Mouse (Mus musculus): ENCODE results near the gene Usp5. TPM values are rescaled to one million over a fixed set of nuclear protein-coding genes. Genes with fewer than 3 reads are reported as not detected.
A peak's percentile ranks its signal among the peaks of the same experiment; 100 is the strongest.

Gene Usp5
- polyA plus RNA-seq, 1 experiment from 2014 or later: 214 TPM

- H3K27me3 ChIP-seq (ENCODE audit: poor library complexity, severe bottlenecking): peaks cover 61% of the 10 kb centered on the region
- peaks cover 82% of the 10 kb centered on the region for H3K4me1 ChIP-seq
- H3K36me3 ChIP-seq (replicated peaks): peaks cover 22% of the 10 kb centered on the region
- H3K9me3 ChIP-seq: no peaks in the 10 kb centered on the region
- peak overlapping the region; percentile 98; the same call in 1 of the 2 replicates for H3K27ac ChIP-seq
- DNase-seq (ENCODE audit: extremely low spot score, low spot score): no peak
- 83% methylated on average over 28 of the region's 28 CpGs for WGBS
- H3K4me3 ChIP-seq: peak overlapping the region; percentile 87
Measured at GRCm38 (mm10) chr6:124858561-124859318, 29.5 kb upstream of the Usp5 start.

GRCm38 (mm10) chr6:124857840-124858530 is 28.7 kb upstream of the Usp5 start:
- 25% methylated on average over 26 of the region's 26 CpGs for WGBS
- Histone ChIP-seq H3K27me3 (ENCODE audit: poor library complexity, severe bottlenecking) (peaks cover 57% of the 10 kb centered on the region), H3K36me3 (replicated peaks) (peaks cover 30% of the 10 kb centered on the region), H3K9me3 (no peaks in the 10 kb centered on the region), H3K4me3 (peak overlapping the region; percentile 87), H3K27ac (peak overlapping the region; percentile 98), H3K4me1 (peaks cover 75% of the 10 kb centered on the region)
- peak; percentile 31 for DNase-seq (ENCODE audit: extremely low spot score, low spot score)

- under 1% methylated on average over 86 of the region's 86 CpGs for WGBS
- Histone ChIP-seq H3K4me1 (peaks cover 67% of the 10 kb centered on the region), H3K27ac (peak within 1 kb of the TSS; percentile 98), H3K4me3 (peak within 1 kb of the TSS; percentile 87), H3K9me3 (no peaks in the 10 kb centered on the region), H3K27me3 (ENCODE audit: poor library complexity, severe bottlenecking) (peaks cover 49% of the 10 kb centered on the region), H3K36me3 (replicated peaks) (peaks cover 35% of the 10 kb centered on the region)
- peak; percentile 89 for DNase-seq (ENCODE audit: extremely low spot score, low spot score)
Measured at GRCm38 (mm10) chr6:124856916-124857839, 27.9 kb upstream of the Usp5 start, which contains the start of gene P3h3. P3h3 (minus strand) TSS chr6:124857752.

DNA sequence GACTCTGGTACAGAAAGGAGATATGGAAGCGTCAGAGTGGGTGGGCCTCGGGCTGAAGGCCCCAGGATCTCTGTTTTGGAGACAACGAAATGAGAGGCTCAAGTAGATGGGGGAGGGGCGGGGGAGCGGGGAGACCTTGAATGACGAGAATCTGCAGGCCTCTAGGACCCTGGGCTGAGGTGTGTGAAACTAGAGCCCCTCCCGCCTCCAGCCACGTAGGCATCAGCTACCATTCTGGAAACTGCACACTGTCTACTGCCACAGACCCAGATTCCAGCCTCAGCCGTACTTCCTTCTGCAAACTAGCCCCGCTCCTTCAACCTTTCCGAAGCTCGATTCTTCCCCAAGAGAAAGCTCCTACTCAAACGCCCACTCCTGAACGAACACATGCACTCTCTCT is 27.0 kb upstream of the Usp5 start:
- Histone ChIP-seq H3K27ac (peak overlapping the region; percentile 98), H3K36me3 (replicated peaks) (peaks cover 34% of the 10 kb centered on the region), H3K4me1 (peaks cover 58% of the 10 kb centered on the region), H3K27me3 (ENCODE audit: poor library complexity, severe bottlenecking) (peaks cover 42% of the 10 kb centered on the region), H3K9me3 (no peaks in the 10 kb centered on the region), H3K4me3 (peak overlapping the region; percentile 87)
- 7% methylated on average over 14 of the region's 14 CpGs for WGBS
- peak; percentile 57 for DNase-seq (ENCODE audit: extremely low spot score, low spot score)

DNA sequence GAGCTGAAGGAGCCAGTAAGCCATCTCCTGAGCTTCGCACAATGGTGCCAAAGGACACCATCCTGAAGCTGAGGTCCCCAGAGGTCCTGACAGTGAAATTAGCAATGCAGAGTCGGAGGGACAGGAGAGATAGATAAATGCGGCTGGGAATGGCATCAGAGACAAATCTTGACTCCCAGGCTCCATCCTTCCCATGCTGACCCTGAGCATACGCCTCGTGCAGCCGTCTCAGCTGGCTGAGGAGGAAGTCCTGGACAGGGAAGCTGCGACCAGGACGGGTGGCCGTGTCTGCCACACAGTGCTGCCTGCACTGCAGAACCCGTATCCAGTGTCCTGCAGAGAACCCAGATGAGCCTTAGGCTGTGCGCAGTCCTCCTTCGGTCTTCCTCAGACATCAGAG is 25.4 kb upstream of the Usp5 start:
- Histone ChIP-seq H3K9me3 (no peaks in the 10 kb centered on the region), H3K4me1 (peaks cover 41% of the 10 kb centered on the region), H3K27me3 (ENCODE audit: poor library complexity, severe bottlenecking) (peaks cover 25% of the 10 kb centered on the region), H3K27ac (no peak overlapping the region), H3K4me3 (no peak overlapping the region), H3K36me3 (replicated peaks) (peaks cover 38% of the 10 kb centered on the region)
- 76% methylated on average over 12 of the region's 12 CpGs for WGBS
- no peak for DNase-seq (ENCODE audit: extremely low spot score, low spot score)

DNA sequence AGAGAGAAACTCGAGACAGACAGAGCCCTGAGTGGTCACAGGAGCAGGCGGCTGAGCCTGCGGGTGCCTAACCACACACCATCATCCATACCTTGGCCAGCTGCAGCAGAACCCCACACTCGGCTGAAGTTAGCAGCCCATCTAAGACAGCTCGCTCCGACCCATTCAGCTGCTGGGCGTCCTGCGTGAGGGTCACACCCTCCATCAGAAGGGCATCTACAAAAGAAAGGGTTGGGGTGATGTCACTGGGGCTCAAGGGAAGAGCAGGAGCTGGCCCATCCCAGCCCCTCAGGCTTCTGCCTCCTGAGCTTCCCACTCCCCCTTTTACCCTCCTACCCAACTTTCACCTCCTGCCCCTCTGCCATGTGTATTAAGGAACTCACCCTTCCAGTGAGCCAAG is 21.3 kb upstream of the Usp5 start:
- Histone ChIP-seq H3K9me3 (no peaks in the 10 kb centered on the region), H3K36me3 (replicated peaks) (peaks cover 48% of the 10 kb centered on the region)
- DNase-seq (ENCODE audit: extremely low spot score, low spot score): no peak

GRCm38 (mm10) chr6:124847305-124847704 is 18.0 kb upstream of the Usp5 start:
- no peaks in the 10 kb centered on the region for H3K9me3 ChIP-seq
- H3K27me3 ChIP-seq (ENCODE audit: poor library complexity, severe bottlenecking): no peaks in the 10 kb centered on the region
- WGBS: 10% methylated on average over 9 of the region's 9 CpGs
- no peak overlapping the region; the same call in 1 of the 2 replicates for H3K4me3 ChIP-seq
- peak; percentile 96 for DNase-seq (ENCODE audit: extremely low spot score, low spot score)
- peak overlapping the region; percentile 62 for H3K27ac ChIP-seq
- H3K36me3 ChIP-seq (replicated peaks): peaks cover 37% of the 10 kb centered on the region
- peaks cover 12% of the 10 kb centered on the region for H3K4me1 ChIP-seq

More for the DNA sequence above, 21.3 kb upstream of the Usp5 start:
- H3K4me1 ChIP-seq: peaks cover 14% of the 10 kb centered on the region
- 52% methylated on average over 8 of the region's 8 CpGs for WGBS
- no peak overlapping the region for H3K4me3 ChIP-seq
- H3K27ac ChIP-seq: peak overlapping the region; percentile 7; the same call in 1 of the 2 replicates
- 0 out of 2 replicates have a peak, but pooled peaks cover 5% of the 10 kb centered on the region for H3K27me3 ChIP-seq (ENCODE audit: poor library complexity, severe bottlenecking)

GRCm38 (mm10) chr6:124840241-124841167 is 11.2 kb upstream of the Usp5 start, which contains the start of gene Gnb3:
Gnb3 (minus strand) TSS chr6:124840275.
- peak within 1 kb of the TSS; percentile 16; the same call in 1 of the 2 replicates for H3K4me3 ChIP-seq
- 27% methylated on average over 15 of the region's 15 CpGs for WGBS
- no peaks in the 10 kb centered on the region for H3K9me3 ChIP-seq
- H3K27ac ChIP-seq: peak within 1 kb of the TSS; percentile 45
- peaks cover 33% of the 10 kb centered on the region for H3K4me1 ChIP-seq
- H3K27me3 ChIP-seq (ENCODE audit: poor library complexity, severe bottlenecking): peaks cover 14% of the 10 kb centered on the region; the same call in 1 of the 2 replicates
- H3K36me3 ChIP-seq (replicated peaks): peaks cover 24% of the 10 kb centered on the region
- no peak for DNase-seq (ENCODE audit: extremely low spot score, low spot score)

GRCm38 (mm10) chr6:124839805-124840204 is 10.5 kb upstream of the Usp5 start:
- 10% methylated on average over 8 of the region's 8 CpGs for WGBS
- Histone ChIP-seq H3K36me3 (replicated peaks) (peaks cover 24% of the 10 kb centered on the region), H3K27me3 (ENCODE audit: poor library complexity, severe bottlenecking) (peaks cover 14% of the 10 kb centered on the region; the same call in 1 of the 2 replicates), H3K27ac (peak overlapping the region; percentile 45), H3K4me1 (peaks cover 39% of the 10 kb centered on the region), H3K4me3 (peak overlapping the region; percentile 16; the same call in 1 of the 2 replicates), H3K9me3 (no peaks in the 10 kb centered on the region)
- no peak for DNase-seq (ENCODE audit: extremely low spot score, low spot score)

DNA sequence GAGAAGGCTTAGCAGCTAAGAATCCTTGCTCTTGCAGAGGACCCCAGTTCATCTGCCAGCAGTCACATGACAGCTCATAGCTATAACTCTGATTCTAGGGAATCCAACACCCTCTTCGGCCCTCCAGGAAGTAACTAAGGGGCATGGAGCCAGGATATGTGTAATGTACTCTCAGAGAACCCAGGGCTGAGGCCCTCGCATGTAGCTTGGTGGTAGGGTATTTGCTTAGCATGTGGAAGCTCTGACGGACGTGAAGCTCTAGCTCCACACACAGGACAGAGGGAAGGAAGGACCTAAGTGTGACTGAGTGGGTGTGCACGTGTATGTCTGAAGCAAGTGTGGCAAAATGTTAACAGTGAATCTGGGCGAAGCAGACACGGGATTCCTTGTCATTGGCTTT is 7.1 kb upstream of the Usp5 start:
- DNase-seq (ENCODE audit: extremely low spot score, low spot score): no peak
- Histone ChIP-seq H3K4me1 (peaks cover 71% of the 10 kb centered on the region), H3K27me3 (ENCODE audit: poor library complexity, severe bottlenecking) (peaks cover 14% of the 10 kb centered on the region; the same call in 1 of the 2 replicates), H3K4me3 (no peak overlapping the region), H3K36me3 (replicated peaks) (peaks cover 48% of the 10 kb centered on the region), H3K27ac (no peak overlapping the region), H3K9me3 (no peaks in the 10 kb centered on the region)
- 87% methylated on average over 7 of the region's 7 CpGs for WGBS

- Histone ChIP-seq H3K27ac (peak overlapping the region; percentile 17; the same call in 1 of the 2 replicates), H3K36me3 (replicated peaks) (peaks cover 47% of the 10 kb centered on the region), H3K4me3 (peak overlapping the region; percentile 13; the same call in 1 of the 2 replicates), H3K4me1 (peaks cover 76% of the 10 kb centered on the region), H3K27me3 (ENCODE audit: poor library complexity, severe bottlenecking) (peaks cover 11% of the 10 kb centered on the region; the same call in 1 of the 2 replicates), H3K9me3 (no peaks in the 10 kb centered on the region)
- no peak for DNase-seq (ENCODE audit: extremely low spot score, low spot score)
- WGBS: 60% methylated on average over 10 of the region's 10 CpGs
Measured at GRCm38 (mm10) chr6:124835531-124835930, 6.2 kb upstream of the Usp5 start.
